Mouse (Mus musculus): ENCODE data around the gene Cwc22. TPM values are rescaled to one million over a fixed set of nuclear protein-coding genes. Genes with fewer than 3 reads are reported as not detected.
"Not testable (repeated sequence)": the region's sequence is repeated elsewhere in the genome, so short reads cannot be mapped to it uniquely, and the experiment has no call there.

Cwc22 gene
- total RNA-seq, 2 experiments from 2014 or later = 26.7 to 29.7 TPM

DNA sequence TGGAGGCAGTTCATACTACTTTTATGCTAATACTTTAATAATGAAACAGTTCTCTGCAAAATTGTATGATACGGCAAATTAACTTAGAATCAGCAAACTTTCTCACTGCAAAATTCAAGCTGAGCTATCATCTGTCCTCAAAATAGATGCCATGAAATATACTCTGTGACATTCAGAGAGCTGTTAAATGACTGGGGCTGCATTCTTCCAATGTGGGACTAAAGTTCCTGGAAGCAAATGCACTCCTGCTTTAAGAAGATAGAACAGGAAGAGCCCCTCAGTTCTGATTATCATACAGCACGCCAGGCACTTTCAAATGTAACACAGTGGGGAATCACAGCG, 48.6 kb downstream of the Cwc22 start:
- Histone ChIP-seq H3K27ac (peak overlapping the region; percentile 52), H3K4me3 (no peak overlapping the region)
- no peak for DNase-seq (ENCODE audit: low spot score in 2 of 2)
- no peak for TF ChIP-seq CTCF (conservative IDR thresholded peaks at IDR 0.05)

DNA sequence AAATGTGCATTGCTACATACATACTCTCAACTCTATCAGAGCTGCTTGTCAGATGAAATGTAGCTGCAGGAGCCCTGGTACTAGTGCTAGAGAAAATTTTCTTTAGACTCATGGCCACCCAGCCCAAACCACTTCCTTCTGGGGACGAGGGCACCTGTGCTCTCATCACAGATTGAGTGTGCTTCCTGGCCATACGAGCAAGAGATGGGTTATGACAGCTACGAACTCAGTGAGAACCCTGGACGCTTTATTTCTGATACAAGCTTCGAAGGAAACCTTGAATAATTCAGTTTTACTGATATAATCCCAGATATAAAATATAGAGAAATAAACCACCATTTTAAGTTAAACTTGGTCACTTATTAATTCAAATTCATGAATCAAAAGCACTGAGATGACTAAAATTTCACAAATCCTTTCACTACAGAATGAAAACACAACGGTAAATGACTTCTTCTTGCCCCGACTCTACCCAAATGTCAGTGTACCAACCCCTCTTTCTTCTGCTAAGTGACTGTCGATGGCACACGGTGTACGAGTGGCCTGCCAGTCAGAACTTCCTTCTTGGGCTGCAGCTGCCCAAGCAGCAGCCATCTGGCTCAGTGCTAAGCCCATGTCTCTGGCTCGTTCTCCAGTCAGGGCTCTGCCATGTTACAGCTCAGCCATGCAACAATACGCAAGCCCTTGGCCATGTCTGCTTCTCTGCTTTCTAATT, 49.2 kb downstream of the Cwc22 start:
- TF ChIP-seq CTCF (conservative IDR thresholded peaks at IDR 0.05) = no peak
- DNase-seq (ENCODE audit: low spot score in 2 of 2) = peak in 1 of 2 experiments; percentile 32
- Histone ChIP-seq H3K27ac (peak overlapping the region; percentile 52), H3K4me3 (no peak overlapping the region)

DNA sequence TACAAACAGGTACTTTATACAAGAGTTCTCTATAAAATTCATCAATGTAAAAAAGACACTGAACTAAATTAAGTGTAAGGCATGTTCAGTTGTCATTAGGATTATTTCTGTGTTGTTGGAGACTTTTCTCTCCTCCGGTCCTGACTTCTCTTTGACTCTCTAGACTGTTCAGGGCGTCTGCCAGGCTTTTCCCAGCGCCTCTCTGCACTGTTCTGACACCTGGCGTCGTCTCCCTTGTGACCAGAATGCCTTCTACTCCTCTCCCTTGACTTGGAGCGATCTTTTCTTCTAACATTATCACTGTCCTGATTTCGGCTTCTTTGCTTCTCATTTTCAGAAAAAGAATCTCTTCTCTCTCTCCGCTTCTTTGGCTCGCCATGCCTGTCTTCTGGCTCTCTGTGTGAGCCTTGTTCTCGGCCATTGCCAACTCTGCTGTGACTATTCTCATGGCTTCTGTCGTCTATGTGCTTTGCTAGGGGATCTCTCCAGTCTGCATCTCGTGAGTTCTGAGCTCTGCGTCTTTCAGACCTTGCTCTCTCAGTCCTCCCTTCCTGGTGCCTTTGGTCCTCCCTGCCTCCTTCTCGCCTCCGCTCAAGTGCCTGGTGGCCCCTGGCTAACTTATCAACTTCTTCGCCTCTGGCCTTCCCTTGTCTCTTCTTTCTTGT, 50.1 kb downstream of the Cwc22 start:
- H3K27ac ChIP-seq = 0 out of 2 replicates have a peak overlapping the region, but pooled peaks have one; percentile 52
- not testable (repeated sequence) for DNase-seq (ENCODE audit: low spot score in 2 of 2); H3K4me3 ChIP-seq

DNA sequence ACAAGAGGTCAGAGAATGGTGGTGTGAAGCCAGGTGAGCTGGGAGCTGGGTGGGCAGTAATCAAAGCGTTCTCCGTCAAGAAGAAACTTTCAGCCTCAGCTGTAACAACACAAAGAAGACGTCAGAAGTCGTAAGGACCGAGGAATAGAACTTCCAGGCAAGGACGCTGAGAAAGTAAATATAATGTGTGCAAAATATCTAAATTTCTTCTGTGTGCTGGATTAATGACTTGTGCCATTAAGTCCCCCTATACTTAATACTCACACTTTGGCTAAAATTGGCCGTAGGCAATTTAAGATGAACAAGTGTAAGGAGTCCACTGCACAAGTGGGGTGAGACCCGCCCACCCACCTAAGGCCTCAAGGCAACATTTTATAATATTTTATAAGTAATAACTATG, 51.3 kb downstream of the Cwc22 start:
- TF ChIP-seq CTCF (conservative IDR thresholded peaks at IDR 0.05) = no peak
- H3K27ac ChIP-seq = no peak overlapping the region
- no peak overlapping the region for H3K4me3 ChIP-seq
- no peak for DNase-seq (ENCODE audit: low spot score in 2 of 2)

DNA sequence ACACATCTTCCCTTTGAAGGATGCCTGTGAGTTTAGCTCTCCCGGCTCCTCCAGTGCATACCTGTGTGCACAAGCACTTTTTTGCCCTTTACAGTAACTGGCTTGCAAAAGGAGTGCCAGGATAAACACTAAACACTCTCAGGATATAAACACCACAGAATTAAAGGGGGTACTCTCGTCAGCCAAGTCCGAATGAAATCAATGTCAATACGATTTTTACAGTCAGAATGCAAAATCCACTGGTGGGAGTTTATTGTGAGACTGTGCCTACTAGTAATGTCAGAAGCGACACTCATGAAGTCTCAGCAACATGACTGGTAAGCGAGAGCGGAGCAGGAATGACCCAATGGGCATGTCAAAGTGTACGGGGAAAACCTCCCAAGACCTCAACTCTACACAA, 52.7 kb downstream of the Cwc22 start:
- no peak for TF ChIP-seq CTCF (conservative IDR thresholded peaks at IDR 0.05)
- no peak for DNase-seq (ENCODE audit: low spot score in 2 of 2)
- Histone ChIP-seq H3K27ac (no peak overlapping the region), H3K4me3 (no peak overlapping the region)

DNA sequence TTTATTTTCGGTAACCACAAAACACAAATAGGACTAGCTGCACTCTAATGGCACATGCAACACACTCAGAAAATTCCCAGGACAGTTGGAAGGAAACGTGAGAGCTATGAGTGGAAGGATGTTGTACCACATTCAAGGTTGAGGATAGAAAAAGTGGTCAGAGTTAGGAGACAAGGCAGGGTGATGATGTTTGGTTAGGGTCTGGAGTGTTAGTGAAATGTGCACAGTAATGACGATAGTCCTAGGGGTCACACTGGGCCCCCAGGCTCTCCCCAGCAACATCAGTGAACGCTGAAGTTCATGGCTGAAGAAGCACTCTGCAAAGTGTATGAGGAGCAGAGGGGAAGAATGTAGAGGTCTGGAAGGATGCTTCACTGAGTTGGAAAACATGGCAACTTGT, 53.6 kb downstream of the Cwc22 start:
- DNase-seq (ENCODE audit: low spot score in 2 of 2) = no peak
- TF ChIP-seq CTCF (conservative IDR thresholded peaks at IDR 0.05) = no peak
- Histone ChIP-seq H3K27ac (no peak overlapping the region), H3K4me3 (no peak overlapping the region)

DNA sequence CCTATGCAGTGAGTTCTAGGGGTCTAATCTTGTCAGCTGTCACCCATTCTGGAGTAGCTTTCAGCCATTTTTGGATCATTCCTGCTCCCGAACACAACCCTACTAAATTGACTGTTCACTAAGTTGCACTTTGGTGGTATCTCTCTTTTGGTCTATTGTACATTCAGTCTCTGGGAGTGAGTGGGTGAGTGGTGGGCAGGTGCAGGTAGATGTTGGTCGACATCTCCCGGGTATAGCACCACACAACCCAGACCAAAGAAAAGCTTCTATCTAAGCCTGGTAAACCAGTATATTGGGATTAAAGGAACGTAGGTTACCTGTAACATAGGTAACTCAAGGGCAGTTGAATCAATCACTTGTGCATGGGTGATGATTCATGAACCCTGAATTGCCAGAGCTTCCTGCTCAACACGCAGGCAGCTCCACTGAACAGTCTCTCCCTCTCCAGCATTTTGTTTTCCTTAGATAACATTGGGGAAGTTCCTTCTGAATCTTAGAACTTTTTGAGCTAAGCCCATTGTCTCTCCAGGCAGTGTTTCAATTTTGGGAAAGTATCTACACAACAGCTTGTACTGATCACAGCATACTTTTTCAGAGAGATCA, 55.2 kb downstream of the Cwc22 start:
- no peak for TF ChIP-seq CTCF (conservative IDR thresholded peaks at IDR 0.05)
- Histone ChIP-seq H3K27ac (no peak overlapping the region), H3K4me3 (no peak overlapping the region)
- DNase-seq (ENCODE audit: low spot score in 2 of 2) = no peak

DNA sequence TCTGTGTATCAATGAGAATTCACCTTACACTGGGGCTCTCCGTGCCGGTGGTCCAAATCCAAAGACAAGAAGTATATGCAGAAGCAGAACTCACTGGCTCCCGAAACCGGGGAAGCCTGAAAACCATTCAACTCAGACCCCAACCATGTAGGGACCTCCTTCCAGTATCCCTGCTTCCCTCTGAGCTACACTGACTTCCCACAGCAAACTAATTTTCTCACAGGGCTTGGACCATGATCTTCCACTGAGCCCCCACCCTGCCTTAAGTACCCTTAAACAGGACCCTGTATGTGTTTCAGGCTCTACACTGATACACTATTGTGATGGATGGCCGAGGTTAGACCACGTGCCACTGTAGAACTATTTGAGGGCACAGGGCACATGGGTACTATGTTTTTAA, 56.2 kb downstream of the Cwc22 start:
- TF ChIP-seq CTCF (conservative IDR thresholded peaks at IDR 0.05) = no peak
- Histone ChIP-seq H3K4me3 (no peak overlapping the region), H3K27ac (no peak overlapping the region)
- no peak for DNase-seq (ENCODE audit: low spot score in 2 of 2)

DNA sequence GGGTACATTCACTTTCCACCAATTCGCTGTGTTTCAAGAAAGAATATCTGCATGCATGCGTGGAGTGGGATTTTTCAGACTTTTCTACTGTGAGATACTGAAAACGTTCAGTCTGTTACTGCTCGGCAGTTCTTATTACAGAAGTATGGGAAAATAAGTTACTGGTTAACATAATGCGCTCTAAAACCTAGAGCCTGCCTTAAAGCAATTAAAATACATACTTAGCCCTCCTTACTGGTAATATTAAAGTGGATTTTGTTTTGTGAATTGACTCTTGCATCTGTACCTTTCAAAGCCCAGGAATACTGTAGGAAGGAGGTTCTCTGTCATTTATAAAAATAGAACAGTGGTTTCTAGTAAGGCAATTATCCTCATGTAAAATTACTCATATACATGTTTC, 56.8 kb downstream of the Cwc22 start:
- no peak for DNase-seq (ENCODE audit: low spot score in 2 of 2)
- TF ChIP-seq CTCF (conservative IDR thresholded peaks at IDR 0.05) = no peak
- Histone ChIP-seq H3K27ac (no peak overlapping the region), H3K4me3 (no peak overlapping the region)

DNA sequence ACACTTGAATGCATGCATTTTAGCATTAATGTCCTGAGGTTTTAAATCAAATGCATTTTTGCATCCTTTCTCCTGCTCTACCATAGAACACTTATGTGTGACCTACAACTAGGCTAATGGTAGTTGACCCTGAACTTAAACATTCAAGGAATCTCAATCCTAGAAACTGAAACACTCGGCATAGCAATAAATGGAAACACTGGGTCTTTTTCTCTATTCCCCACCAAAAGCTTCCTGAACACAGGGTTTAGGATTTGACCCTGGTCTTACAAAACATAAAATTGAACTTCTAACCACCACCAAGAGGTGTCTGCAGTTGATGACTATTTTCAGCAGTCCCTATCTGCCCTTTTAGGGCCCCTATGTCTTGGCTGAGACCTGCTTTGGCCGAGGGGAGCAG, 57.3 kb downstream of the Cwc22 start:
- Histone ChIP-seq H3K4me3 (no peak overlapping the region), H3K27ac (no peak overlapping the region)
- no peak for TF ChIP-seq CTCF (conservative IDR thresholded peaks at IDR 0.05)
- DNase-seq (ENCODE audit: low spot score in 2 of 2) = no peak

DNA sequence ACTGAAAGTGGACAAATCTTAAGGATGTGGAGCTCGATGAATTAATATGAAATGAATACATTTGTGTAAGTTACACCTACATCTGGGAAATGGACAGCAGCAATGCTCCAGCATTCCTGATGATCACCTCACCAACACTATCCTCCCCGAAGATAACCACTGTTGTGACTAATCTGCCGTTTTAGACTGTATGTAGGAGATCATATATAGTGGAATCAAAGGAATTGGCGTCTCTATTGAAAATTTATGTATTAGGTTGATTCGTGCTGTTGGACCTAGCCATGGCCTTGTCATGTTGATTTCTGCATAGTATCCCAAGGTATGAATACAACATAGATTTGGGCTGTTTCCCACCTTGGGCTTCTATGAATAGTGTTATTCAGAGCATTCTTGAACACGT, 58.1 kb downstream of the Cwc22 start:
- no peak for DNase-seq (ENCODE audit: low spot score in 2 of 2)

DNA sequence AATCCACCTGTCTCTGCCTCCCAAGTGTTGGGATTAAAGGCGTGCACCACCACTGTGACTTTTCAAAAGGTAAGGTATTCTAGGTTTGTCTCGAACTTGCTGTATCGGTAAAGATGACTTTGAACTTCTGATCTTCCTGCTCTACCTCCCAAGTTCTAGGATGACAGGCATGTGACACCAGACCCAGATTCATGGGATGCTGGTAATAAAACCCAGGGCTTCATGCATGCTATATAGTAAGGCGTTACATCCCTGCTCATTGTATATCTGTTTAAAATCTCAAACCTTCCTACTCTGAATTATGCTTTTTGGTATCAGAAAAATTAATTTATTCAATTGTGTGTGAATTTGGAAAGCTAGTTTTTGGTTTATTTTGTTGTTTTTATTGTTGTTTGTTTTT, 59.0 kb downstream of the Cwc22 start:
- Histone ChIP-seq H3K4me3 (no peak overlapping the region), H3K27ac (no peak overlapping the region)
- DNase-seq (ENCODE audit: low spot score in 2 of 2) = no peak
- no peak for TF ChIP-seq CTCF (conservative IDR thresholded peaks at IDR 0.05)

More for the DNA sequence above, 58.1 kb downstream of the Cwc22 start:
- TF ChIP-seq CTCF (conservative IDR thresholded peaks at IDR 0.05) = no peak
- Histone ChIP-seq H3K27ac (no peak overlapping the region), H3K4me3 (no peak overlapping the region)

DNA sequence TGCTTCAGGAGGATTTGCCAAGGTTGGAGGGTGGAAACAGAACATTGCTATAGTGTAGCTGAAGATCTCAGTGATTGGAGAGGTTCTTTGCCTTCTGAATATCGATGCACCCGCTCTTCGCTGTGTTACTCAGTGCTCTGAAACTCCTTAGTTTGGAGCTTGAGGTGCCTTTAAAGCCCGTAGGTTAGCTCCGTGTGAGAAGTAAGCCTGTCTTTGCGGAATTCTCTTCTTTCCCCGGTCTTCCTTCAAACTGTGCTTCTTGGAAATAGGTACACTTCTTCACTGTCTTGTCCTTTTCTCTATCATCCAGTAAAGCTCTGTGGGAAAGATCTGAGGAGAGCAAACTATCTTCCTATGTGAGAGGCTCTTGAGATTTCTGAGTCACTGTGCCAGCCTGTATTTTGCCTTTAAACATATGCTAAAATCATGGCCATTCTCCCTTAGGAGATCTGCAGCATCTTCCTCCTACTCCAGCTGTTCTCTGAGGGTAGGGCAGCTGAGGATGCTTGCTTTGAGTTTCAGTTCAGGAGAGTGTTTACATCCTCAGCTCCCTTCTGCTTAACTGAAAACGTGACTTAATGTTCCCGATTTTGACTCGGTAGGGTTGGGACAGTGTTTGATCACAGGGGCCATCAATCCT, 60.6 kb downstream of the Cwc22 start:
- no peak for TF ChIP-seq CTCF (conservative IDR thresholded peaks at IDR 0.05)
- no peak overlapping the region for H3K4me3 ChIP-seq
- no peak for DNase-seq (ENCODE audit: low spot score in 2 of 2)
- H3K27ac ChIP-seq = no peak overlapping the region

Data from layer of hippocampus, adult 2 months (tissue).